Mouse (Mus musculus): ENCODE measurements at regions not wholly inside any gene's neighbourhood (a gene's known extent, or its start where the extent isn't known, plus 50 kb on each side); places are given as distances from the start of the nearest gene placed in this dataset.

GRCm38 (mm10) chr10:37623041-37623440, 484.3 kb upstream of the Marcks start:
- Histone ChIP-seq H3K27me3 (no peaks in the 10 kb centered on the region), H3K4me3 (replicated peaks) (no peak overlapping the region), H3K4me1 (replicated peaks) (no peaks in the 10 kb centered on the region), H3K9me3 (no peaks in the 10 kb centered on the region), H3K36me3 (no peaks in the 10 kb centered on the region), H3K27ac (no peak overlapping the region), H3K4me2 (replicated peaks) (no peak overlapping the region), H3K9ac (replicated peaks) (no peak overlapping the region)
- ATAC-seq: no peak

DNA sequence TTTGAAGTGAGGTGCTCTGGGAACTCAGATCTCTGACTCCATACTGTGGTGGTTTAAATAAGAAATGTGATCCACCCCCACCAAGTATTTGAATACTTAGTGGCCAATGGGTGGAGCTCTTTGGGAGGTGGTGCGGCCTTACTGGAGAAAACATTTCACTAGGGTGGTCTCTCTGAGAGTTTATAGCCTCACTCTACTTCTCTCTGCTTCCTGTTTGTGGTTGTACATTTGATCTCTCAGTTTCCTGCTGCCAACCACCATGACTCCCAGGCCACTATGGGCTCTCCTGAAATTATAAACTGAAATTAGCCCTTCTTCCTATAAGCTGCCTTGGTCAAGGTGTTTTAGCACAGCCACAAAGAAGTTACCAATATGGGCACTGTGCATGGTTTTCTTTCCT, 479.9 kb upstream of the Marcks start:
- 81% methylated on average over 1 of the region's 1 CpGs for WGBS
- Histone ChIP-seq H3K4me2 (replicated peaks) (no peak overlapping the region), H3K9ac (replicated peaks) (no peak overlapping the region), H3K4me3 (replicated peaks) (no peak overlapping the region), H3K36me3 (no peaks in the 10 kb centered on the region), H3K27me3 (no peaks in the 10 kb centered on the region), H3K9me3 (no peaks in the 10 kb centered on the region), H3K27ac (no peak overlapping the region), H3K4me1 (replicated peaks) (0 out of 2 replicates have a peak, but pooled peaks cover 5% of the 10 kb centered on the region)
- ATAC-seq: no peak

GRCm38 (mm10) chr10:37617708-37618300, 479.1 kb upstream of the Marcks start:
- H3K4me1 ChIP-seq (replicated peaks): 0 out of 2 replicates have a peak, but pooled peaks cover 5% of the 10 kb centered on the region
- ATAC-seq: no peak
- WGBS: 74% methylated on average over 7 of the region's 7 CpGs

DNA sequence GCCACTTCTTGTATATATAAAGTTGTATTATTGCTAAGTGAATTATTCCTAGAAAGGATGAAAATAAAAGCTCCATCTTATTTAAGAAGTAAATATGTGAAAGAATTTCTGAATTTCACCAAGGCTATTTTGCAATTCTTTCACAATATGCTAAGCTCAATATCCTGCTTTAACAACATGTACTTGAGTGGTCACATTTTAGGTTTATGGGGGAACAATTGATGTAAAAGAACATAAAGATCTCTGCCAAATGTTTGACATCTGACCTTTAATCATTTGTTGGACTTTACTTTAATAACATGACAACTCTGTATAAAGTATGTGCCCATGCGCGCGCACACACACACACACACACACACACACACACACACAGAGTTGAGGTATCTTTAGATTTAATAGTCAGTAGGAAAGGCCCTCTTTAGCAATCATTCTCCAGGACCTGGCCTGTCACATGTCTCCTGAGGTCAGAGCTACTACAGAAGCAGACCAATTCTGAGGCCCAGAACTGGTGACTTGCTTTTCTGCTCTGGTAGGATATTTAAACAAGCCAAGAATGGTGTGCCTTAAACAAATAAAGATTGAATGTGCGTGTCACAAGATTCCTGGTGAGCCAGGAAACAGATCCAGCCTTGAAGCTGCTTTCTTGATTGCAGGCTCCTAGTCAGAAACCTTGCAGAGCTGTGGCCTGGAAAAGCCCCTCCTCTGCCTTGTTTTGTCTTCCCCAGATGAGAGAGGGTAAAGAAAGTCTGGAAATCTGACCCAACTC, 477.4 kb upstream of the Marcks start:
- 75% methylated on average over 4 of the region's 4 CpGs for WGBS
- Histone ChIP-seq H3K9ac (replicated peaks) (no peak overlapping the region), H3K36me3 (no peaks in the 10 kb centered on the region), H3K27me3 (no peaks in the 10 kb centered on the region), H3K4me3 (replicated peaks) (no peak overlapping the region), H3K4me1 (replicated peaks) (0 out of 2 replicates have a peak, but pooled peaks cover 5% of the 10 kb centered on the region), H3K4me2 (replicated peaks) (no peak overlapping the region), H3K9me3 (no peaks in the 10 kb centered on the region), H3K27ac (no peak overlapping the region)
- ATAC-seq: no peak

More at GRCm38 (mm10) chr10:37617708-37618300, 479.1 kb upstream of the Marcks start:
- Histone ChIP-seq H3K9me3 (no peaks in the 10 kb centered on the region), H3K4me2 (replicated peaks) (no peak overlapping the region), H3K27me3 (no peaks in the 10 kb centered on the region), H3K9ac (replicated peaks) (no peak overlapping the region), H3K4me3 (replicated peaks) (no peak overlapping the region), H3K36me3 (no peaks in the 10 kb centered on the region), H3K27ac (no peak overlapping the region)

GRCm38 (mm10) chr10:37613936-37614335, 475.2 kb upstream of the Marcks start:
- no peak overlapping the region for H3K4me2 ChIP-seq (replicated peaks)
- H3K36me3 ChIP-seq: no peaks in the 10 kb centered on the region
- no peak overlapping the region for H3K9ac ChIP-seq (replicated peaks)
- ATAC-seq: no peak
- H3K4me3 ChIP-seq (replicated peaks): no peak overlapping the region
- H3K9me3 ChIP-seq: no peaks in the 10 kb centered on the region
- WGBS: 68% methylated on average over 1 of the region's 1 CpGs
- H3K27me3 ChIP-seq: no peaks in the 10 kb centered on the region
- no peak overlapping the region for H3K27ac ChIP-seq
- H3K4me1 ChIP-seq (replicated peaks): 0 out of 2 replicates have a peak, but pooled peaks cover 5% of the 10 kb centered on the region

- H3K27me3 ChIP-seq: no peaks in the 10 kb centered on the region
- no peaks in the 10 kb centered on the region for H3K36me3 ChIP-seq
- whole genome bisulfite sequencing: 79% methylated on average over 1 of the region's 1 CpGs
- no peak overlapping the region for H3K4me2 ChIP-seq (replicated peaks)
- no peak overlapping the region for H3K4me3 ChIP-seq (replicated peaks)
- H3K9ac ChIP-seq (replicated peaks): no peak overlapping the region
- H3K27ac ChIP-seq: no peak overlapping the region
- H3K9me3 ChIP-seq: peaks cover 3% of the 10 kb centered on the region; the same call in 1 of the 2 replicates
- H3K4me1 ChIP-seq (replicated peaks): no peaks in the 10 kb centered on the region
- ATAC-seq: no peak
Observed at GRCm38 (mm10) chr10:37603529-37603928, 464.8 kb upstream of the Marcks start.

DNA sequence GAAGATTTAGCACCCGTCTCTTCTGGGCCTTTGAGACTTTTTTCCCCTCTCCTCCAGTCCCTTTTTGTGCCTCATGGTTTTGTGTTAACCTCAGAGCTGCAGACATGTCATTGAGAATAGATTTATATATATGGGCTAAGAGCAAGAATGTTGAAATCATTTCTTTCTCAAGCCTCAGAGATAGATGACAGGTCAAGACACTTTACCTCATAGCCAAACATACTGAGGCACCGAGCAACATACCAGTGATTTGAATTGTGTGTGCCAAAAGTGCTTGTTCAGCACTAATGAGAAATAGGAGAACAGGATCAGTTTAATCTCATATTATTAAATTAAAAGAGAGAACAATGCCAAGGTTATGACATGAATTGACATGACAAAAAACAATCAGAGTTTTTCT, 464.2 kb upstream of the Marcks start:
- WGBS: 83% methylated on average over 2 of the region's 2 CpGs
- no peak for ATAC-seq
- peaks cover 3% of the 10 kb centered on the region; the same call in 1 of the 2 replicates for H3K9me3 ChIP-seq
- no peaks in the 10 kb centered on the region for H3K27me3 ChIP-seq
- no peaks in the 10 kb centered on the region for H3K36me3 ChIP-seq
- no peaks in the 10 kb centered on the region for H3K4me1 ChIP-seq (replicated peaks)
- H3K4me3 ChIP-seq (replicated peaks): no peak overlapping the region
- H3K27ac ChIP-seq: no peak overlapping the region
- H3K4me2 ChIP-seq (replicated peaks): no peak overlapping the region
- no peak overlapping the region for H3K9ac ChIP-seq (replicated peaks)

DNA sequence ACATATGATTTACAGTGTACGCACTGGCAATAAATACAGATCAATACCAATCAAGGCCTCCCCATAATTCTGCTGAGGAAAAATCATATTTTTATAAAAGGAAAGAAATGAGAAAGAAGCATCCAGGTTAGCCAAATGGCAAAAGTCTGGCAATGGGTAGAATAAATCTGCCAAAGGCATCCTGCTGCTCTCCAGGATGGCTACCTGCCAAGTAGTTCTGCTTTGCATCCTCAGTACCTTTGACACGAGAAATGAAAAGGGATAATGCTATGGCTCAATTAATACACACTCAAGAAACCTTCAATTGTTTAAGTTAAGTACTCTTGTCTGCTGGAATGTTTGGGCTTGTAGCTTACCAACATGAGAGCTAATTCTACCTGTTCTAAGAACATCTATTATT, 451.2 kb upstream of the Marcks start:
- Histone ChIP-seq H3K4me2 (replicated peaks) (no peak overlapping the region), H3K27me3 (no peaks in the 10 kb centered on the region), H3K27ac (no peak overlapping the region), H3K36me3 (no peaks in the 10 kb centered on the region), H3K9ac (replicated peaks) (no peak overlapping the region), H3K4me1 (replicated peaks) (no peaks in the 10 kb centered on the region), H3K4me3 (replicated peaks) (no peak overlapping the region), H3K9me3 (no peaks in the 10 kb centered on the region)
- 71% methylated on average over 2 of the region's 2 CpGs for WGBS
- no peak for ATAC-seq

DNA sequence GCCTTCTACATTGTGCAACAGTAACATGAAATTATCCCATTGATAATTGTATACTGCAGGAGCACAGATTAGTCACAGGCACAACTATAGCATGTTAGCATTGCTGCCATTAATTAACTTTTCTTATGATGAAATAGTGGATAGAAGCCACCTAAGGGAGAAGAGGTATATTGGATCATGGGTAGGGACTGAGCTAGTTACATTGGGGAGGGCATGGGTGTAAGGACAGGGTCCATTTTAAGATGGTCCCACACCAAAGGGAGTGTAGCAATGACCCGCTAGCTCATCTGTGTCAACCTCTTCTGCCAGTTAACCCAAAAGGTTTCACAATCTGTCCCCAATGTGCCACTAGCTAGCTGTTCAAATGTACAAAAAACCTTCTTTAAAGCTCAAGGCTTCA, 450.3 kb upstream of the Marcks start:
- ATAC-seq: no peak
- H3K4me1 ChIP-seq (replicated peaks): no peaks in the 10 kb centered on the region
- H3K4me3 ChIP-seq (replicated peaks): no peak overlapping the region
- no peaks in the 10 kb centered on the region for H3K36me3 ChIP-seq
- H3K9ac ChIP-seq (replicated peaks): no peak overlapping the region
- WGBS: 100% methylated on average over 1 of the region's 1 CpGs
- H3K9me3 ChIP-seq: no peaks in the 10 kb centered on the region
- no peaks in the 10 kb centered on the region for H3K27me3 ChIP-seq
- H3K4me2 ChIP-seq (replicated peaks): no peak overlapping the region
- no peak overlapping the region for H3K27ac ChIP-seq

GRCm38 (mm10) chr10:37571171-37571570, 432.5 kb upstream of the Marcks start:
- no peak overlapping the region for H3K9ac ChIP-seq (replicated peaks)
- H3K9me3 ChIP-seq: no peaks in the 10 kb centered on the region
- H3K36me3 ChIP-seq: no peaks in the 10 kb centered on the region
- no peak for ATAC-seq
- no peak overlapping the region for H3K27ac ChIP-seq
- H3K4me3 ChIP-seq (replicated peaks): no peak overlapping the region
- H3K4me1 ChIP-seq (replicated peaks): no peaks in the 10 kb centered on the region
- 94% methylated on average over 2 of the region's 2 CpGs for whole genome bisulfite sequencing
- H3K4me2 ChIP-seq (replicated peaks): no peak overlapping the region
- H3K27me3 ChIP-seq: no peaks in the 10 kb centered on the region

DNA sequence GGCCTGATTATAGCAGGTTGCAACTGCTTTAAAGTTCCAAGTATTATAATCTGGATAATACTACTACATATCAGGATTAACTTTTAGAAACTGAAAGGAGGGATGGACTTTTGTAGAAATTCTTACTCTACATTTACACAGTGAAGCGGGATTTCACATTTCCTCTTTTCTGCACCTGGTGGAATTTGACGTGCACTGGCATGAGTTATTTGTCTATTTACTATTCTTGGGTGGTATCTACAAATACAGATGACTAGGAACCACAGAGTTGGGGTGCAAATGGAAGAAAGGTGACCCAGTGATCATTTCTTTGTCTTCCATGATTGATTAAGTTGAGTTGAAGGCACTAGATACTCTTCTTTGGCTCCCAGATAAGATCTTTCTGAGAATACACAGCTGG, 423.0 kb upstream of the Marcks start:
- no peak for ATAC-seq
- Histone ChIP-seq H3K36me3 (no peaks in the 10 kb centered on the region), H3K27me3 (no peaks in the 10 kb centered on the region), H3K9ac (replicated peaks) (no peak overlapping the region), H3K4me3 (replicated peaks) (no peak overlapping the region), H3K4me2 (replicated peaks) (no peak overlapping the region), H3K9me3 (no peaks in the 10 kb centered on the region), H3K4me1 (replicated peaks) (no peaks in the 10 kb centered on the region), H3K27ac (no peak overlapping the region)
- 90% methylated on average over 2 of the region's 2 CpGs for WGBS

- 90% methylated on average over 2 of the region's 2 CpGs for WGBS
- Histone ChIP-seq H3K27me3 (no peaks in the 10 kb centered on the region), H3K9ac (replicated peaks) (no peak overlapping the region), H3K4me1 (replicated peaks) (no peaks in the 10 kb centered on the region), H3K36me3 (no peaks in the 10 kb centered on the region), H3K27ac (no peak overlapping the region), H3K9me3 (peaks cover 8% of the 10 kb centered on the region; the same call in 1 of the 2 replicates), H3K4me3 (replicated peaks) (no peak overlapping the region), H3K4me2 (replicated peaks) (no peak overlapping the region)
- no peak for ATAC-seq
Observed at GRCm38 (mm10) chr10:37549446-37549845, 410.7 kb upstream of the Marcks start.

All from midbrain, embryonic 13.5 days (tissue).